Mouse (Mus musculus) cerebellum, adult 8-10 months (tissue): ENCODE results near the gene Fitm2.

ENCODE experiments used
- DNase-seq: peaks from one replicate; pipeline ENCODE4 v3.0.0; 2022

Fitm2 gene

GRCm38 (mm10) chr2:163472466-163472851 lies at the start of gene Fitm2:
Gene Fitm2, minus strand, starts transcription at chr2:163472629.
- peak; percentile 98 for DNase-seq

DNA sequence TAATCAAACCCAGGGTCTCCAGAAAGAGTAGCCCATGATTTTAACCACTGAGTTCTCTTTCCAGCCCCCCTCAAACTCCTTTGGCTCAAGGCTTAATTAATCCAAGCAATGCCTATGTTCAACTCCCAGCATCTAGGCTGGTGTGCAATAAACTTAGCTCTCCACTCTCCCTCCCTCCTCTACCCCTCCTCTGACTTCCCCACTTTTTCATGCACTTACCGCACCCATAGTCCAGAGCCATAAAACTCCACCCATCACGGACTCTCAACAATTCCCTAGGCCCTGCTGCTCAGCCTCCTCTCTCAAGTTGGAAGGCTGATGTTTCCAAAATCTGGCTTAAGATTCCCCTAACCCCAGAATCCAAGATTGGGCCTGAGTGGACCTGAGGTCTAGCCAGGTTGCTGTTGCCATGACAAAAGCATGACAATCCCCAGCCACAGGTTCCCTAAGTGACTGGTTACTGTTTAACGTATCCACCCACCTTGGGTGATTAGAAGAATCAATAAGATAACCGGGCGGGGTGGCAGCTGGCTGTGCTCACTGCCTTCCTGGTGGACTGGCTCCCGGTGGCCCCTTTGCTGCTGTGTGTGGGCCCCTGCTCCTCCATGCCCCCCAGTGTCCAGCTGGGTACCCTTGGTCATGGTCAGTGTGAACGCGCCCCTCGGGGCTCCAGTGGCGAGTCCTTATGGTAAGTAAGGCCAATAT lies 34.0 kb upstream of the Fitm2 start, which contains the start of gene Hnf4a:
Gene Hnf4a, plus strand, starts transcription at position 509 of the 705 bp plus-strand sequence.
- no peak for DNase-seq

- no peak for DNase-seq
Measured at GRCm38 (mm10) chr2:163503191-163503590, 30.8 kb upstream of the Fitm2 start.

DNA sequence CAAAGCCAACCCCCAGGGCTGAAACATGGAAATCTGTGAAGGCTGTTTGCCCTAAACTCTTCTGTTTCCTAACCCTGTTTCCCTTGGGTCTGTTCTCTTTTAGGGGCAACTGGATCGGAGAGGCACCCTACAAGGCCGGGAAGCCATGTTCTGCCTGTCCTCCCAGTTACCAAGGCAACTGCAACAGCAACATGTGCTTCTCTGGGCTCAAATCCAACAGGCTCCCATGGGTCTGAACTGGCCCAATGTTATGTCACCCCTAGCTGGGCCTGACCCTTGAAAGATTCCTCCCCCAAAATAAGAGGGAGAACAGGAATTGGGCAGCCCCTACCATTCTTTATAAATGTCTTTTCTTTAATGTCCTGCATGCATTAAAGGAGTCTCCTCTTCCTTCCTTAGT lies 29.8 kb upstream of the Fitm2 start:
- DNase-seq = no peak

DNA sequence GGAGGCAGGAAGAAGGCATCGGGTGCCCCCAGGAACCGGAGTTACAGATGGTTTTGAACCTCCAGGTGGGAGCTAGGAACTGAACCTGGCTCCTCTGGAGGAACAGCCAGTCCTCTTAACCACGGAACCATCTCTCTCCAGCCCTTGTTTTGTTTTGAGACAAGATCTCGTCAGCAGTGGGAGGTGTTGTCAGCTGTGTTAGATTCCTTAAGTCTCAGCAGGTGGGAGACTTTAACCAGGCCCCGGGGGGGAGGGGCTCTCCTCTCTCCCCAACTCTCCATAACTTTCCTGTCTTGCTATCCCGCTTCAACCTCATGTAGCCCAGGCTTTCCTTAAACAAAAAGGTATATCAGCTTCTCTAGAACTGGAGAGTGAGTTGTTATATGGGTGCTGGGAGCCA lies 22.0 kb upstream of the Fitm2 start:
- no peak for DNase-seq

- DNase-seq = no peak
Measured at GRCm38 (mm10) chr2:163493976-163494375, 21.5 kb upstream of the Fitm2 start.

DNA sequence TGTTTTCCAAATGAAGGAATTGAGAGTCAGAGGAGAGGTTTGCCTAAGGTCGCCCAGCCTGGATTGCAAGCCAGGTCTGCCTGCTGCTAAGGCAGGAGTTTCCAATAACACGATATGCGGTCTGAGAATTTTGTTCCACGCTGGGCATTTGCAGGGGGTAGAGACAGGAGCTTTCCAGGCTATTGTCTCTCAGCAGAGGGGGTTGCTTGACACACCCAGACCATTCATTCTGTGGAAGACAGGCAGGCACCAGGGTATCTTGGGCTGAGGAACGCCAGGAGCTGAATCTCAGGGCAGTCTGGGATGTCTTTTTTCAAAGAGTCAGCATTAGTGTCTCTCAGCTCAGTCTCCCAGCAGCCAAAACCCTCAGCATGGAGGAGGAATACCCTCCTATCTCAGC lies 20.6 kb upstream of the Fitm2 start:
- no peak for DNase-seq

DNA sequence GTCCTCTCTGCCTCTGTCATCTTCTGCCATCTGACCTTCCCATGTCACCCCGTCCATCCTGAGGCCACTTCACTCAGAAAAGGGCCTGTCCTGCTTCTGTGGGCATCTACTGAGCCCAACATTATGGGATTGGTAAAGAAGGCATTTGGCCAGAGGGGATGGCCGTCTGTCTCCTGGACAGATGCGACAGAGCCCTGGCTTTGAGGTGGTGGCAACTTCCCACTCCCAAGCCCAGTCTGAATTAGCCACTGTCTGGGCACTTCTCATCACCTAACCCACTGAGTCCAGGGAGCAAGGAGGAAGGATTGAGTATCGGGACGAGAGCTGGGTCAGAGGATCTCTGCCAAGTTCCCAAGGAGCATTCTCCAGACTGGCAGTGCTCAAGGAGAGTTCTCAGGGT lies 19.6 kb upstream of the Fitm2 start, which contains the start of gene R3hdml:
Gene R3hdml, plus strand, starts transcription at position 301 of the 400 bp plus-strand sequence.
- no peak for DNase-seq

DNA sequence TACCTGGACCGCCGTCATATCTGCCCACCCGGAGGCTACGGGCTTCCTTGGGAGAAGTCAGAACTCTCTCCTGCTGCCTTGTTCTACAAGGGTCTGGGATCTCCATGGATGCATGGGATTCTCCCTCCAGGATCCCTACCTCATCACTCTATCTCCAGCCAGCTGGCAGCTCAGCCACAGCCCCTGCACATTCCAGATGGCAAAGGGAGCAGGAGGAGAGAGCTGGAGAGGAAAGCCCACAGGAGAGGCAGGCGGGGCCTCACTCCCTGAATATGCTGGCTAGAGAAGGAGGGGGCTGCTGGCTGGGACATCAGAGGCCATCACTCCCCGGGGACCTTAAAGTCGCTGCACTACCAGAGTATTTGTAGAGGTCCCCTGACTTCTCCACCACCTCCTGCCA lies 18.9 kb upstream of the Fitm2 start:
- no peak for DNase-seq

- DNase-seq = no peak
Measured at GRCm38 (mm10) chr2:163490656-163491055, 18.2 kb upstream of the Fitm2 start.

- no peak for DNase-seq
Measured at GRCm38 (mm10) chr2:163489725-163490291, 17.4 kb upstream of the Fitm2 start.

GRCm38 (mm10) chr2:163487360-163487759 lies 14.9 kb upstream of the Fitm2 start:
- no peak for DNase-seq

- DNase-seq = no peak
Measured at GRCm38 (mm10) chr2:163481539-163482029, 9.2 kb upstream of the Fitm2 start.

DNA sequence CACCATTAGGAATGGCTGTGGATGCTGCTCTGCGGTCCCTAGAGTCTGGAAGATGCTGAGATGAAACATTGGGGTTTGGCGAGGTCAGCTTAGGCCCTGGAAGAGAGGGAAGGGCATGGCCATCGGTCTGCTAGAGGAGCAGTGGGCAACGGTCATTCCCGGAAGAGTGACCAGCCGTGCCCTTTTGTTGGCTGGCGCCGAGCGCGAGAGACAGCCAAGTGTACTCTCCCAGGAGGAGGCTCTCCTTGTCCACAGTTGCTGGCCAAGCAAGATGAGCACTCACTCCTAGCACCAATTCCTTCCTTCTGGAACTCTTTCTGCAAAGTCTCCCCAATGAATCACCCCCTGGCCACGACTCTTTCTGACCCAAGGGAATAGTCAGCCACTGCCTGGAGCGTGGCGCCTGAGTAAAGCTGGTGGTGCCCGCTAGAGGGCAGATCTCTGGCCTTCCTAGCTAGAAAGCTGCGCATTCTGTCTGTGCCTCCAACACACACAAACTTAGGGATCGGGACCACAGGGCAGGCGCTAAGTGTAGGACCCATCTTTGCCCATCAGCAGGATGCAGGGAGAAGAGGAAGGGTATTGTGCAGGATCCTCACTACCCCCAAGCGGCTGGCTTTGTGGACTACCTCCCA lies 7.9 kb upstream of the Fitm2 start:
- no peak for DNase-seq

- no peak for DNase-seq
Measured at GRCm38 (mm10) chr2:163471710-163472465, 541 bp downstream of the Fitm2 start.

DNA sequence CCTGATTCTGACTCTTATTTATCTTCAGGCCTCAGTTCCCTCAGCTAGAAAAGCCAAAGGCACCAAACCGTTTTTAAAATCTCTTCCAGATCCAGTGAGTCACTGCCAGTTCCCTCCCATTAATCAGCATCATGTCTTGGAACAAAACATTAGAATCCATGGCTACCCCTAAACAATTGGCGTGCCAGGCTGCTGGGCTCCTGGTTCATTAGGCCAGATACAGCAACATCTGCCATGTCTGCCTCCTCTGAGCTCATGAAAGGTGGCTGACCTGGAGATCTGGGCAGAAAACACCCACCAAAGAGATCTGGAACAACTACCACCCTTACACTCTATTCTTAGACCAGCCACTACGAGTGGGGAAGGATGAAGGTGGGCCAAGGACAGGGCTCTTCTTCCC lies 1.3 kb downstream of the Fitm2 start:
- DNase-seq = no peak

- no peak for DNase-seq
Measured at GRCm38 (mm10) chr2:163469711-163470110, 2.7 kb downstream of the Fitm2 start.

DNA sequence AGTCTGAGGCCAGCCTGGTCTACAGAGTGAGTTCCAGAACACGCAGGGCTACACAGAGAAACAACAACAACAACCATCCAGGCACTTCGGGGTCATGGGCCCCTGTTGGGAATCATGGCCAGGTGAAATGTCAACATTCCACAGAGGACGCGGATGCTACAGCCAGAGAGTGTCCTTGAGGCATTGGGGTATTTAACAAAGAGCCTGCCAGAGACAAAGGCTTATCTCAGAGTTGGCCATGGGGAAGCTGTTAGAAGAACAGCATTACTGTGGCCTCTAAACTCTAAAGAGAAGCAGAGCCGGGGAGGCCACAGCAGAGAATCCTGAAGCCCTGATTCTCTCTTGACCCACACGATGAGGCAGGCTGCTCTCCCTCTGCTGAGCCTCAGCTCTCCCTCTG lies 3.6 kb downstream of the Fitm2 start:
- DNase-seq = no peak

GRCm38 (mm10) chr2:163467585-163467984 lies 4.8 kb downstream of the Fitm2 start:
- DNase-seq = no peak

DNA sequence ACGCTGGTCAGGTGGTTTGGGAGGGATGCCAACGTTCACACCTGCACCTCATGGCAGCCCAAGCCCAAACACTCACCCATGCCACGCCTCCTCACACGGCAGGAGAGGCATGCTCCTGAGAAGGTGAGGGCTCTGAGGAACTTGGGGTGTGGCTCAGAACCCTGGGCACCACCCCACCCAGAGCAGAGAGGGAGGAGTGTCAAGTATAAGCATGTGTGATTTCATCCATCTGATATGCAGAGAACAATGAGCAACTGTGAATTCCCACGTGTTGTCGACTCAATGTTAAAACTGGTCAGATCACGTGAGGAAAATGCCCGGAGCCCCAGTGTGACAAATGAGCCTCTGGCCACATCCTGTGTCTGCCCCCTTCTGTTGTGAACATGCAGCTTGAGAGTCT lies 5.7 kb downstream of the Fitm2 start:
- peak; percentile 5 for DNase-seq

DNA sequence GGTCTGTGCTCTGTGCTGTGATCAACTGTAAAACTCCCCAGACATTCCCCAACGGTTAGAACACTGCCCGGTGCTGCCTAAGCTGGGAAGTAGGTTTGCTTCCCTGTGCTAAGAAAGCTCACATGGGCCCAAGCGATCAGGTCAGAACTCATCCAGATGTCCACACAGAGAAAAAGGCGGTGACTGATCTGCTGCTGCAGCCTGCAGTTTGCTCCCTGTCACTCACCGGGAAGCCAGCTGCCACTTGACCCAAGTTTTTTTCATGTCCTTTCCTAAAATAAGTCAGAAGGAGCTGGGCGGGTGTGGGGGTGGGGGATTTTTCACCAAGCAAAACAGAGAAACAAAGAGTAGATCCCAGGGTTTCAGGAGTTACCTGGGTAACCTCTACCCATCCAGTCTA lies 7.9 kb downstream of the Fitm2 start:
- no peak for DNase-seq

DNA sequence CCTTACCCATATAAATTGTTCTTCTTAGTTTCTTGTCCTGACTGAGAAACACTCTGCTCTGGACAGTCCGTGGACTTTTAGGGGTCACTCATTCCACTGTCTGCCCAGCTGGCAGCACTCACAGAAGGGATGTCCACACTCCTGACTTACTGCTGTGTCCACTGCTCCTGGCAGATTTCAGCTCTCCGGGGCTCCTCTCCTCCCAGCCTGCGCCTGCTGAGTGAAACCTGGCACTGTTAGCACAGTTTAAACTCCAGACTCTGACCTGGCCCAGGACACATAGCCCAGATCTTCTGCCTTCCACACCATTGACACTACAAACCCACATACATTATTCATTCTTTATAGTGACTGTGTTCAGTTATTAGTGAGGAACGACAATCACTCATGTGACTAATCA lies 8.4 kb downstream of the Fitm2 start:
- peak; percentile 26 for DNase-seq

DNA sequence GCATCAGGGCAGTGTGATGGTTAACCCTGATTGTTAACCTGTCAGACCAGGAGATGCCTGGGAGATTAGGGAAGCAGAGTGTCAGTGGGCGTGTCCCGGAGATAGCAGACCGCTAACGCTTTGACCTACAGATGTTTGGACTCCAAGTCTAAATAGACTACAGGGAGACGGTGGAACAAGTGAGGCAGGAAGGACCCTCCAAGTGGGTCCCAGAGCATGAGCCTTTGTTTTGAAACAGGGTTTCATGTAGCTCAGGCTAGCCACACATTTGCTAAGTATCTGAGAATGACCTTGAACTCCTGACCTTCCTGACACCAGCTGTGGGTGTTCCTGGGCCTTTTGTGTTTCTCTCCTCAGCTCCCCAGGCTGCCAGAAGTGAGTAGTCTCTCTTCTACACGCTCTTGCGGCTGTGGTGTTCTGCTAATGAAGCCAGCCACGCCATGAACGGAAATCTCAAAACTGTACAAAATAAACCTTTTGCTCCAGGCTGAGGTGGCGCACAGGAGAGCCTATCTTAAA lies 9.1 kb downstream of the Fitm2 start:
- DNase-seq = peak; percentile 1
